Mouse (Mus musculus): Measurements from ENCODE around the gene Clca3a1.

Clca3a1 gene

DNA sequence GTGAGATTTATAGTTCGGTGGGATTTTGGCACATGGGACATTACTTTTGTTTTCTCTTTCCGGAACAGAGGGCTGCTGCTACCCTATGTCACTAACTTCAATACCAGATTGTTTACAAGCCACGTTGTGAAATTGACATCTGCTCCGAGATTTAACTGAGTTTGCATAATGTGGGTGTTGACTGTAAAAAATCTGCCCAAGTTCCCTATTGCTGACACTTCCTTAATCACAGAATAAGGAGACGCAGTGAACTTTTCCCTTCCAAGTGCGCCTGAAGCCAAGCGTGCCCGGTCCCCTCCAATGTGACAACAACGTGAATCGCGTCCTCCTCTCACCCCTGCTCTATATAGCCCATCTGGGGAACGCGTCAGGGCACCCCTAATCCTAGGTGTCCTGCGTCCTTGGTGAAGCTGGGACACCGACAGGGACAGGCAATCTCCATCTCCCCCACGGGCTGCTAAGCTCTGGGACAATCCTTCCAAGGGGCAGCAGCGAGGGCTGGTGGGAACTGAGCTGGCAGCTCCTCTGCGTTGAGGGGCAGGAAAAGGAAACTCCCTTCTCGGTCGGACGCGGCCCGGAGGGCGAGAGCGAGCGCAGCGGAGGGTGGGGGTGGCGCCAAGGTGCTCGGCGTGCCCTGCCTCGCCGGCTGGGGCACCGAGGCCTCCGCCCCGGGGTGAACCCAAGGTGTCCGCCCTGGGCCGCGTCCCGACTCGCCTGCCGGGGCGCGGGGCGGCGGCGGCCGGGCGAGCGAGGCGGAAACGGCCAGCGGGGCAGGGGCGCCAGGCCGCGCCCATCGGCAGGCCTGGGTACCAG is 41.5 kb downstream of the Clca3a1 start:
- peak in 1 of 2 experiments; percentile 49 for DNase-seq (ENCODE audit: low spot score in 2 of 2)

DNA sequence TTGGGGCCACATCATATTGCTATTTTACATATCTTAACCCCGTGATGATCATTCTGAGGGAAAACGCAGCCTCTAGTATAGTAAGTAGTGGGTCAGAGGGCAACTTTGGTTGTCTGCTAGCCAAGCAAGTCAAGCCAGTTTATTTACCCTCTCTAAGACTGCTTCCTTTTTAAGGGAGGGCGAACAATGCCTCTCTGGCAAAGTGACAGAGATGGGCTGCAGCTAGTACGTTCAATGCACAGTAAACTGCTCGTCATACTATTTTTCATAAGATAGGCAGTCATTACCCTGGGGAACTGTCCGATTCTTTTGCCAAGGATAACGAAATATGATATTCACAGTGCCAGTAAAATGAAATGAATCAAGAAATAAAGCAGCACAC is 42.1 kb downstream of the Clca3a1 start:
- no peak for DNase-seq (ENCODE audit: low spot score in 2 of 2)

DNA sequence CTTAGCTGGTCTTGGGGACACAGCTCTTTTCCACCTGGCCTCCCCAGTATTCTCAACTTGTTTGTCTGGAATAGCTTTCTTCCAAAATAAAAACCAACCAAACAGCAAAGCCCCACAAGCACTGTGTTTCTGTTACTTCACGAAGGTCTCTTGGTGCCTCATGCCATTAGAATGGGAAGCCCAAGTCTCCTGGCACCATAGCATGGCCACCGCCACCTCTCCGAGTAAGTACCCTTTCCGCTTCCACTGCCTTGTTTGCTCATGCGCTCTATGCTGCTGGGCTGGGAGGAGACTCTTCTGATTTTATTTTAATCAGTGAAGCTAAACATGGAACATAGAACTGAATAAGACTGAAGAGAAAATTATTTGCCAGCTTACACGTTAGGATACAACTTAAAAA is 42.9 kb downstream of the Clca3a1 start:
- DNase-seq (ENCODE audit: low spot score in 2 of 2) = no peak

DNA sequence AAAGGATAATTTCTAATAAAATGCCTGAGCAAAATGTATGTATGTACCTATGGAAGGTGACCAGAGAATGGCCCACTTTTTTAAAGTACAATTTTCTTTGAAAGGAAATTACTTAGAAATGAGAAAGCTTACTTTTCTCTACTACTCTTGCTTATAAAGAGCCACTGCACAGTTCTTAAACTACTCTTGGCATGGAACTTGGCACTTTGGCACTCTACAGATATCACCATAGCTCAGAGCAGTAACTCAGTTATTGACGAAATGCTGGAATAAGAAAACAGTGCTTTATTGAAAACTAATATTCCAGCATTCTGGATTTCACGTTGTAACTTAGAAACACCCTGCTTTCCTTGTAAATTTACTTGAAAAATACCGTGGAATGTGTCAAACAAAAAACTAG is 43.7 kb downstream of the Clca3a1 start:
- DNase-seq (ENCODE audit: low spot score in 2 of 2) = no peak

DNA sequence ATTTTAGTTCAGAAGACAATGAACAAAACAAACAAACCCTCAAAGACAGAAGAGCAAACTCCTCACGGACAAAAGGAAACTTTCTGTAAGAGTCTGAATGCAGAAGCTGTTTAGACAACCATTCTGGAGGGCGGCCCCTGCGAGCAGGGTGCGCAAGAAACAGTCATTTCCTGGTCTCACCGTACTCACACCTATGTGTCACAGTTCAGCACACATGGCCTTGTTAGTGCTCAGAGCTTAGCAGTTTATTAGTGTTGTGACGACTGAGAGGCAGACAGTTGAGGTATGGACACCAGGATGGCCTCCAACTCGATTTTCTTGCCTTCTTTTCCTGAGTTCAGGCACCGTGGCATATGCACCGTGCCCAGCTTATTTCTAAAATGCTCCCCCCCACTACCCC is 44.9 kb downstream of the Clca3a1 start:
- no peak for DNase-seq (ENCODE audit: low spot score in 2 of 2)

DNA sequence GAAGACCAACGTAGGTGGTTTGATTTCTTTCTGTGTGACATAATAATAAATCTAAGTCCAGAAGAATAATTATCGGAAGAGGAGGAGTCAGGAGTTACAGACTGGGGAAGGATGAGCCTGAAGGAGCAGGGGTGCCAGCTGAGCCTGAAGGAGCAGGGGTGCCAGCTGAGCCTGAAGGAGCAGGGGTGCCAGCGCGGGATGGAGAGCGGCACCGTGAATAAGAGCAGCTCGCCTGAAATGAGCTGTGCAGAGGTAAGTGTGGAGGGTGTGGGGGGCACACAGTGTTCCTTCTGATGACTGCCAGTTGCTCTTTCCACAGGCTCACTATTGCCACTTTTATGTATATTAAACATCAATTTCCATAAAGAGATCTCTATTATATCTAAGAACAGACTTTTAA is 45.7 kb downstream of the Clca3a1 start:
- no peak for DNase-seq (ENCODE audit: low spot score in 2 of 2)

DNA sequence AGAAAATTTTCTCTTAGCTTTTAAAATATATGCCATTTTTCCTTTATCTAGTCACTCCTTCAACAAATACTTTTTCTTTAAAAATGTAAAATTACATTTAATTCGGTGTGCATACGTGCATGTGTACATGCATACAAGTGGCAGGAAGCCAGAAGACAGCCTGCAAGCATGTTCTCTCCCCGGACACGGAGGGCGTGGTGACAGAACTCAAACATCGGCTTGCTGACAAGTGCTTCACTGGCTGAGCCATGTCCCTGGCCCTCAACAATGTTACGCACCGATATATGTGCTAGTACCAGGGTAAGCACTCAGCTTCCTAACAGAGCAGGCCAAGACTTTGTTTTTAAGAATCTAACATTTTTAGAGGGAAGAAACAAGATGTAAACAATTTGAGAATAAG is 46.2 kb downstream of the Clca3a1 start:
- no peak for DNase-seq (ENCODE audit: low spot score in 2 of 2)

DNA sequence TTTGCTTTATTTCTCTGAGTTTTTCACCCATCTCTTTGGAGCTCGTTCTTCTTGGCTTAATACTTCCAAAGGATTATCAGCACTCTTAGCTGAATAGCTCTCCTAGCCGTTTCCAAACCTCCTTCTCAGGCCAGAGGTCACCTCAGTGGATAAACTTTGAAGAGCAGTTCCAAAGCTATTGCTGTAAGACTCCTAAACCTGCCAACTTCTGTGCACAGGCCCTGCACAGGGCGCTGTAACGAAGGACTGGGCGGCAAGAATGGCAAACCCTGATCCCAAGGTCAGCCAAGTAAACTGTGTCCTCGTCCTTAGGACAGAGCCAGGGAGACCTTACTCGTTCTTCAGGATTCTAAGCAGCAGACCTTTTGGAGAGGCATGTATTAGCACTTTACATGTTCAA is 46.7 kb downstream of the Clca3a1 start:
- no peak for DNase-seq (ENCODE audit: low spot score in 2 of 2)

DNA sequence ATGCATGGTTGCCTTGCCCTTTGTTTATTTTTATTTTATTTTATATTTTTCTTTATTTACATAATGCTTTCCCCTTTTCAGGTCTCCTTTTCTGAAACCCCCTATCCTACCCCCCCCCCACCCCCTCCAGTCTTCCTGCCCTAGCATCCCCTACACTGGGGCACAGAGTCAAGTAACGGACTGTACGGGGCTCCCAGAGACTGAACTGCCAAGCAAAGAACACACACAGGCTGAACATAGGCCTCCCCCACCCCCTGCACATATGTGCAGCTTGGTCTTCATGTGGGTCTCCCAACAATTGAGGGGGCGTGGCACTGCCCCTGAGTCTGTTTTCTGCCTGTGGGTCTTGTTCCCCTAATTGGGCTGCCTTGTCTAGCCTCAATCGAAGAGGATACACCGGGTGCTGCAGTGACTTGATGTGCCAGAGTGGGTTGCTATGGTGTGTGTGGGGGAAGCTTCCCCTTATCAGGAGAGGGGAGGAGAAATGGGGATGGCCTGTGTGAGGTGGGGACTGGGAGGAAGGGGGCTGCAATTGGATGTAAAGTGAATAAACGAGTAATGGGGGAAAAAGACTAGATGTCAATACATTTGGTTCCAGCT is 49.1 kb downstream of the Clca3a1 start:
- no peak for DNase-seq (ENCODE audit: low spot score in 2 of 2)

DNA sequence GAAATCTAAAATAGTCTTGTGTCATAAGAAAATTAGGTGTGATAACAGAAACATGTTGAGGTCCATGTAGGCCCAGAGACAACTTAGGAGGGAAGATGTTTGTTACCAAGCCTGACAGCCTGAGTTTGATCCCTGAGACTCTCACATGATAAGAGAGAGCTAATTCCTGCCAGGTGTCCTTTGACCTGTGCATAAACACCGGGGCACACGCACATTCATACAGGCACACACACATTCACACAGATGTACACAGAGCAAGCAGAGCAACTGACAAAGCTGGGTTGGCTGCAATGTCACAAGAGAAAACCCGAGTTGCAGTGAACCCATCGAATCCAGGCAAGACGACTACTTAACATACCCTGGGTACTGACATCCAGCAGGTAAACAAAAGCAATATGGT is 52.2 kb downstream of the Clca3a1 start:
- no peak for DNase-seq (ENCODE audit: low spot score in 2 of 2)

DNA sequence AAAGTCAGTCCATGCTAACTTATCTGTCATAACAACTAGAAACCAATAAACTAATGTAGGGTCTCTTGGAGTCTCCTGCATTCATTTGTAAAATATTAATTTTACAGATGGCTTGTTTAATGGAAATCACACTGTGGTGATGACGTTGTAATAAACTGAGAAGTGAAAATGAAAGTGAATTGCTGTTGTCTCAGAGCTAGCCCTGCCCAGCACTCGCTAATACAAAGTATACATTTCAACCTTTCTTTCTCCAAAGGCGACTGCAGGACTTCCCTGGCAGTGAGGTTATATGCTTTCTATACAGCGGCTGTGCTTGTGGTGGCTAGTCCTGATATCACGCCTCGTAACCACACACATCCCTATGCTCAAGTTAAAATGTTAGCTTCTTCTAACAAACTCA is 56.8 kb downstream of the Clca3a1 start:
- DNase-seq (ENCODE audit: low spot score in 2 of 2) = no peak

DNA sequence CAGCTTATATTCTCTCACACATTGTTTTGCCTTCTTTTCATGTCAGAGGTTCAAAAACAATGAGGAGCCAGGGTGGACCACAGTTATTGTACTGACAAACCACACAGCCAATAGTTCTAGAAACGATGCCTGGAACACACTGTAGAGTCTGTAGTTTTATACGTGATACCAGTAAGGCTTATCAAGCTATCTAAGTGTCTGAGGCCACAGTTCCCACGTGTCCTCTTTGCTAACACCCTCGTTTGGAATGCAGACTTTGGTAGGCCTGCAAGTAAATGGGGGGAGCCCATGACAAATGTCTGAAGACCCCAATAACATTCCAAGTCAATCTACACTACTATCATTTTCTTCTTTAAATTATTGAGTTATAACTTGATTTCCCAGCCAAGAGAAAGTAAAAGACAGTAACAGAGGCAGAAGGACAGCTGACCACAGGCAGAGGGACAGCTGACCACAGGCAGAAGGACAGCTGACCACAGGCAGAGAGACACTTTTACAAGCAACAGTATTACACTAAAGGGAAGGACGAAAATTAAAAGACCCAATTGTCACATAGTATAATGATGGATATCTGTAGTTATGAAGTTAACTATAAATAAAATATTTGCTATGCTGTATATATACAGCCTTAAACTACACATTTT is 61.9 kb downstream of the Clca3a1 start:
- no peak for DNase-seq (ENCODE audit: low spot score in 2 of 2)

DNA sequence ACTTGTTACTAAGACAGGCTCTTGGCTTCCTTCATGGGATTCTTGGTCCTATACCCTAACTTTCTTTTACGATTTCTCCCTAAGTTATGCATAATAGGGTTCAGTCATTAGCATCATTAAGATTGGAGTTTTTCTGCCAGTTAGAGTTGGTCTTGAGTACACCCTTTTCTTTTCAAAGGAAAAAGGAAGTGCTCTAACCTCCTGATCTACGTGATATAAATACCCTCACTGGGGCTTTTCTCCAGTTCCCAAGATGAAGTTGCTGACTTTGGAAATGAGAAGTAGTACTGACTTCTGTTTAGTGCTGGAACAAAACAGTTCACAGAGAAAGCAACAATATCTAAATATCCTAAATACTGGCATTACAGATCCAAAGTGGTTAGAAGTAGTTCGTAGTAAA is 62.8 kb downstream of the Clca3a1 start:
- no peak for DNase-seq (ENCODE audit: low spot score in 2 of 2)

DNA sequence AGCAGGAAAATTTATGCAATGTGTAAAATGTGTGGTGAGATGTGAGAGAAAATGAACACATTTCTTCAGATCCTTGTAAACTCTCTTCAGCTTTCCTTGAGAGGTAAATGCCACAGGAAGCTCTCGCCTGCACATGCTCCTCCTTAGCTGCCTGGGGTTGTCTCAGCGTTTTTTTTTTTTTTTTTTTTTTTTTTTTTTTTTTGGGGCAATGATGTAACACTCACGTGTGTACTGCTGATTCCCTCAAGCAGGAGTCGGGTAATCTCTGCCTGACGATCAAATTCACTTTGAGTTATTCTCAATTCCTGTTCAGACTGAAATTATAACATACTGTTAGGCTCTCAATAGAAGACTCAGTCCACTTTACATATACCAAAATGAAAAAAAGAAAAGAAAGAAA is 63.6 kb downstream of the Clca3a1 start:
- no peak for DNase-seq (ENCODE audit: low spot score in 2 of 2)

DNA sequence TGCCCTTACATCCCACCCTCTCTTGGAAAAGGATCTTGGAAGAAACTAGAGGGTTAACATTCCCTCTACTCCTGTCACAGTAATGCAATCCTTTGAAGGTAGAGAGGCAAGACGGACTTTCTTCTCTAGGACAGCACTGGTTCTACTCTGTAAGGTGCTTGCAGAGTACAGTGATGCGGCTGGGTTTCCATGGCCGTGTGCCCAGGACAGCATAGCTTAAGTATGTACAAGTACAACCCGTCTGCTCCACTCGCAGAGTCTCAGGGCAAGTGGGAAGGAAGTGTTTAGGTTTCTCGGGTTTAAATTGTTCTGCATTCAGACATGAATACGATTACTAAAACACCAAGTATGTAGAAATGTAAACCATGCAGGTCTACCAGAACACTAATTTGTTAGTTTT is 65.8 kb downstream of the Clca3a1 start:
- no peak for DNase-seq (ENCODE audit: low spot score in 2 of 2)

DNA sequence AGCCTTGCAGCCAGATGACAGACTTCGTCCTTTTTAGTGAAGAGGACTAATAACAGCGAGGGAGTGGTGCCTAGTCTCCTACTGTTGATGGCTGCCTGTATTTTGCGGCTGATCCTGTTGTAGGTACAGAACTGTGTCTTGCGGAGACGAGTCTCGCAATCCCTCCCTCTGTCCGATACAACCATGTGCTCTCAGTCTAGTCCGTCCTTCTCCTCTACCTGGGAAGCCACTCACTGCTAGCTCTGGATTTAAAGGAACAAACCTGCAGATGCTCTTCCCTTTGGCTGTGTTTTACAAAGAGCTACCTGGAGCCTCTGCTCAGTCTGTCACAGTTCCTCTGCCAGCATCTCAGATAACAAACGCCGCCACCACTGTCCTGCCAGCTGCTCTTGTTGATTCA is 66.7 kb downstream of the Clca3a1 start:
- DNase-seq (ENCODE audit: low spot score in 2 of 2) = no peak

DNA sequence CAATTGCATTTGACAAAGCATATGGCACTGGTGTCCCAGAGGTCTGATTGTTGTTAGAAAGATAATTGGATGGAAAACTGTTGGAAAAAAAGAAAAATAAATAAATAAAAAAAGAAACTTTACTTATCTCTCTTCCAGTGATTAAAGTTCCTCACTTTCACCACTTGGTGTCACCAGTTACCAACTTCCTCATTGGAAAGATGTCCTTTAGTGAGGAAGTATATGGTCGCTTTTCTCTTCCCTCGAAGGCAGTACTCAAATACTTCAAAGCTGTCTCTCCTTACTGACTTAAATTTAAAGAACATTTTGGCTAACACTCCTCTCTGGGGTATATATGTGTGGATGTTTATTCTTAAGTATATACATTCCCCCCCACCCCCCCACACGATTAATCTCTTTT is 68.7 kb downstream of the Clca3a1 start:
- DNase-seq (ENCODE audit: low spot score in 2 of 2) = no peak

DNA sequence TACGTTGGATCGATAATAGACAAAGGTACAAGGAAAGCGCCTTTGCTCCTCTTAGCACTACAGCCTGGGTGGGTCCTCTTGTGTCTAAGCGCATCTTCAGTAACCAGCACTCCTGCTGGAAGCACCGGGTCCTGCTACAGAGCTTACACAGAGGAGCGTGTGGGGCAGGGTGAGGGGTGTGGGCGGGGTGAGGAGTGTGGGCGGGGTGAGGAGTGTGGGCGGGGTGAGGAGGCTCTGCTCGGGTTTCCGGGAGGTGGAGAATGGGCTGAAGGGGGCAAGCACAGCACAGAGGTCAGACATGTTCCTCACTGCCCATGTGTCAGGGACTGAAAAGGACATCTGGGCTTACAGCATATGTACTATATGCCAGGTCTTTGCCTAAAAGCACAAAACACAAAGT is 71.5 kb downstream of the Clca3a1 start:
- no peak for DNase-seq (ENCODE audit: low spot score in 2 of 2)

DNA sequence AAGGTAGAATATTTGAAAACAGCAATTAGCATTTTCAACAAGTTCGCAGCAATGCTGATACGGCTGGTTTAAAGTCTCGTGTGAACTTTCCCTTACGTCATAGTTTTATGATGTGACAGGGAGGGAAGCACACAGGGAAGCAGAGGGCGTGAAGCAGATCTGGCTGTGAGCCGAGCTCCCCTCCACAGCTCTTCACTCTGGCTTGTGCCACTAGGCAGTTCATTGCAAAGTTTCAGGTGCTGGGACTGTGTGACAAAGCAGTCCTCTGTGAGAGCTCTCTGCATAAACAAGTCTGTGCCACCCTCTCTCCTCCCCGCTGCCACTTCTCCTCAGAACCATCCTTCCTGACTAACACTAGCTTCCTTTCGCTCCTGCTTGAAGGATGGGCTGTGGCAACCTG is 72.5 kb downstream of the Clca3a1 start:
- no peak for DNase-seq (ENCODE audit: low spot score in 2 of 2)

DNA sequence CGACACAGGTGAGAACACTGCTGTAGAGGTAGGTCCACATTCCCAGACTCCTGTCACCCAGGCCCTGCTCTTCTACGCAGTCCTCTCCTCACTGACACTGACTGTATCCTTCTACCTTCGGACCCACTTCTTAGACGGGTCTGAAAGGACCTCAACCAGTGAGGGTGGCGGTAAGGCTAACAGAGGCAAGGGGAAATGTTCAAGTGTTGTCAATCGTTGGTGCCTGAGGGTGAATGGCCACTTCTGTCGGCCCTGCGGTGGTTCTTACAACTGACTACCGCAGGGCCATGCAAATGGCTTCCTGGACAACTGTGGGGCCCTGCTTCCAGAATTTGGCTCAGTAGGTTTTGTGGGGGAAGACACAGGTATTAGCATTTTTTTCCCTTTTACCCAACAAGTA is 73.2 kb downstream of the Clca3a1 start:
- no peak for DNase-seq (ENCODE audit: low spot score in 2 of 2)

DNA sequence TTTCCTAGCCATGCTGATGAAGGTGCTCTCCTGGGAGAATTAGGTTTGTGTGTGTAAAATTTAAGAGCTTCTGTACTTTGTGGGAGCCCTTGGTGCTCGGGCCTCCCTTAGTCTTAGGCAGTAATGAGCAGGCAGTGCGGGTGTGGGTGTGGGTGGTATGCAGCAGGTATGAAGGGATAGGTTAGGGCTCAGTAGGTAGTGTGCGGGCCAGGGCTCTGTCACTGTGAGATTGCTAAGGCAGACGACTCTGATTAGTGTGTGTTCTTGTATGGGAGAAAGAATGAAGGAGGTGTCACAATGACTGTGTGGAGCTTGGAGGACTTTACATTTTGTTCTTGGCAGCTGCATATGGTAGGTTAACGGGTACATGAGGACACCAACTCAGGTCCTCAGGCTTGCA is 74.6 kb downstream of the Clca3a1 start:
- DNase-seq (ENCODE audit: low spot score in 2 of 2) = no peak

DNA sequence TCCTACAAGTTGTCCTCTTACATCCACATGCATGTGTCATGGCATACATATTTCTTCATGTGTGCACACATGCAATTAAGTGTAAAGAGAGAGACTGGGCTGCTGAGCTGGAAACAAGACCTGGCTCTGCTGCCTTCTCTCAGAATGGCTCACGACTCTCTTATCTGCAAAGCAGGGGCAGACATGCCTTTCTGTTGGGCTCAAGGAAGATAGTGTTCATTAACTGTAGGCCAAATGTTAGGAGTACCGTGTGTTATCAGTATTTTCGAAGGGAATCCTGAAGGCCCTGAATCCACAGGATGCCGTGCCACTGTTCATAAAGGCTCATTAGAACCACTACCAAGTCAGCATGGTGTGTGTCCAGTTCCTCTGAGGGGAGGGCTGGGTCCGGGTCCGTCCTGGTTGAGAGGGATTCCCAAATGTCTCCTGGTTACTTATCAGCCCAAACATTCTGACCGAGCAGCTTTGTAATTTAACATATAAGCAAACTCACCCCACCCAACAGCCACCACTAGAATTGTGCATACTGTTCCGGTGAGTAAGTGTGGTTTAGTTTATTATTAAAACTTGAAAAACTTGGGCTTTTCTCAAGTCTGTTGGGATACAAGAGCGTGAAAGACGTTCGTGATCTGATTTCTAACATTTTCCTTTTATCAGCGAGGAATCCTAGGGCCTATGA is 77.5 kb downstream of the Clca3a1 start:
- no peak for DNase-seq (ENCODE audit: low spot score in 2 of 2)

DNA sequence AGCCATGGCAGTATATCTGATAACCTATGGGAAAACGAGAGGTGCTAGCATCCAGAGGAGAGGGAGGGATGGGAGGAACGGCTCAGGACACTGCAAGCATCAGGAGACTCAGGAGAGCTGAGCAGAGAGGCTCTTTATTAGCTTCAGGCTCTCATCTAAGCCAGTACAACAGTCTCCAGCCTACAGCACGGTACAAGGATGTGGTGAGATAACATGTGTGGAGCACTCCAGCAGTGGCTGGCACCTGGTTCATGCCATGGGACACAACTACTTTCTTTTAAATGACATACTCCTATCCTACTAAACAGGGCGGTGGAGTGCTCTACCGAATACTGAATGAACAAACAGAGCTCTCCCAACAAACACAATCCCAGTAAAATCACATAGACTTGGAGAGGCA is 79.2 kb downstream of the Clca3a1 start:
- DNase-seq (ENCODE audit: low spot score in 2 of 2) = no peak
